Mouse (Mus musculus) lung, embryonic 16.5 days (tissue): ENCODE results near the gene Nos1ap. TPM values are rescaled to one million over a fixed set of nuclear protein-coding genes. Genes with fewer than 3 reads are reported as not detected.

ENCODE experiments used
- ATAC-seq: fragments of 200-750 bp; cut with Nextera tagmentation; 2 replicates; pipeline ENCODE4 v1.8.0; 2017; ENCODE audit warnings: low read depth, mild to moderate bottlenecking, moderate library complexity
- H3K27ac ChIP-seq: fragments of 300-500 bp; sonication (generic); 2 replicates; pipeline ENCODE4 v1.5.1; 2014; ENCODE audit warnings: mild to moderate bottlenecking, control low read depth, low read length
- H3K27me3 ChIP-seq: fragments of 300-500 bp; sonication (generic); 2 replicates; pipeline ENCODE4 v1.6.1; 2014; ENCODE audit warnings: low read depth, low read length, mixed read lengths; ENCODE audit not compliant: control insufficient read depth, insufficient read depth
- H3K36me3 ChIP-seq: fragments of 300-500 bp; sonication (generic); 2 replicates; pipeline ENCODE4 v1.6.1; 2014; ENCODE audit warnings: low read length; ENCODE audit not compliant: control insufficient read depth, insufficient read depth
- H3K4me1 ChIP-seq: fragments of 300-500 bp; sonication (generic); replicated peaks from 2 replicates; pipeline ENCODE4 v1.6.1; 2014; ENCODE audit warnings: low read length, mixed read lengths; ENCODE audit not compliant: control insufficient read depth, insufficient read depth
- H3K4me2 ChIP-seq: fragments of 300-500 bp; sonication (generic); 2 replicates; pipeline ENCODE4 v1.6.1; 2014; ENCODE audit warnings: low read depth, low read length, control low read depth
- H3K4me3 ChIP-seq: fragments of 300-500 bp; sonication (generic); 2 replicates; pipeline ENCODE4 v1.5.1; 2014; ENCODE audit warnings: mild to moderate bottlenecking, low read length, control low read depth
- H3K9ac ChIP-seq: fragments of 300-500 bp; sonication (generic); 2 replicates; pipeline ENCODE4 v1.6.1; 2014; ENCODE audit warnings: low read length, control low read depth
- H3K9me3 ChIP-seq: fragments of 300-500 bp; sonication (generic); 2 replicates; pipeline ENCODE4 v1.6.1; 2016; ENCODE audit warnings: low read length; ENCODE audit not compliant: control insufficient read depth
- WGBS: fragments of 180-500 bp; shearing (Covaris S2); extraction: QIAGEN DNeasy Blood & Tissue Kit; methylation state at CpG from one replicate; pipeline ENCODE4 v1.1.7; 2014; 5-methylcytosine and 5-hydroxymethylcytosine counted together
- polyA plus RNA-seq: library from polyadenylated mRNA; unstranded; fragments of >200 nt; fragmentation: Nextera tagmentation; extraction: Ambion mirVana; gene quantifications from 2 replicates; pipeline ENCODE4 v1.2.1, GENCODE M21; 2015

Gene Nos1ap
- polyA plus RNA-seq, 1 experiment from 2014 or later: 7.1 TPM

DNA sequence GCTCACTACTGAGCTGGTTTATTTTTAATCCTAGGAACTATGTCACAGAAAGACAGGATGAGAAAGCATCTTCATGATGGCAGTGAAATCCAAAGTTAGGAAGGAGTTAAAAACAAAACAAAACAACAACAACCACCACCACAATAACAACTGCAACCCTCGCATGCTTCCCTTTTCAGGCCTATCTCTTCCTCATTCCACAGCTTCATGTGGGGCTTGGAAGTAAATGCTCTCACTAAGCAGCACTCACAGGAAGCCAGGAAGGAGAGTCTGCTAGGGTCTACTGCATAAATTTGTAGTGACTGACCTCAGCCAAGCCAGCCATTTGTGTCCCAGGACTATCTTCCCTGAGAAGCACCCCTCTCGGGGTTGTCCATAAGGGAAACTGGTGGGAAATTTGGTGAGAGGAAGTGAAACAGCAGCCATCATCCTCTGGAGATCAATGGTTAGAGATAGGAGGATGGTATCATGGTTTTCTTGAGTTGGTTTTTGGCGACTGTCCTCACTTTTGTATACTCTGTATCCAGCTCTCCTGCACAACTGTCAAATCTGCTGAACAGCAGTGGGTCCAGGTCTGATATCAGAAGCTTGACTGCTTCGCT lies 218.4 kb downstream of the Nos1ap start:
- Histone ChIP-seq H3K9ac (no peak overlapping the region), H3K9me3 (no peaks in the 10 kb centered on the region), H3K36me3 (no peaks in the 10 kb centered on the region), H3K27ac (no peak overlapping the region), H3K4me1 (no peaks in the 10 kb centered on the region), H3K27me3 (no peaks in the 10 kb centered on the region), H3K4me2 (no peak overlapping the region), H3K4me3 (no peak overlapping the region)
- WGBS: 68% methylated on average over 4 of the region's 4 CpGs
- no peak for ATAC-seq

DNA sequence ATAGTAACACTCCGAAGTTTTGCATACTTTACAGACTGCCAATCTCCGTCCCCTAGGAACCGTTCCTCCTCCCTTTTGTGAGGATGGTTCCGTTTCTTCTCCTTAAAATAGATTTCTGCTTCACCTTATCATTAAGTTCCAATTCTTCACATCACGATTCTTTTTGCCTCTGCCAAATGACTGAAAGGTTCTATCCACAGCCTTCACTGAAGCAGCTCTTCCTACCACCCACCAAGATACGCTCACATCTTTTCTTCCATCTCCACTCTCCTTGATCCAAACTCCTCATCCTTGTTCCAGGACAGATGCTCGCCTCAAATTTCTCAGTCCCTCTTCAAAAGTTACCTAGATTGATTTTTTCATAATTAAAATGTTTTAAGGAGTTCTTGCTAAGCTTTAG lies 220.8 kb downstream of the Nos1ap start:
- no peaks in the 10 kb centered on the region for H3K27me3 ChIP-seq
- no peaks in the 10 kb centered on the region for H3K36me3 ChIP-seq
- no peak for ATAC-seq
- H3K4me1 ChIP-seq: no peaks in the 10 kb centered on the region
- H3K9ac ChIP-seq: no peak overlapping the region
- H3K9me3 ChIP-seq: no peaks in the 10 kb centered on the region
- no peak overlapping the region for H3K27ac ChIP-seq
- 71% methylated on average over 7 of the region's 7 CpGs for WGBS
- no peak overlapping the region for H3K4me3 ChIP-seq
- H3K4me2 ChIP-seq: no peak overlapping the region

DNA sequence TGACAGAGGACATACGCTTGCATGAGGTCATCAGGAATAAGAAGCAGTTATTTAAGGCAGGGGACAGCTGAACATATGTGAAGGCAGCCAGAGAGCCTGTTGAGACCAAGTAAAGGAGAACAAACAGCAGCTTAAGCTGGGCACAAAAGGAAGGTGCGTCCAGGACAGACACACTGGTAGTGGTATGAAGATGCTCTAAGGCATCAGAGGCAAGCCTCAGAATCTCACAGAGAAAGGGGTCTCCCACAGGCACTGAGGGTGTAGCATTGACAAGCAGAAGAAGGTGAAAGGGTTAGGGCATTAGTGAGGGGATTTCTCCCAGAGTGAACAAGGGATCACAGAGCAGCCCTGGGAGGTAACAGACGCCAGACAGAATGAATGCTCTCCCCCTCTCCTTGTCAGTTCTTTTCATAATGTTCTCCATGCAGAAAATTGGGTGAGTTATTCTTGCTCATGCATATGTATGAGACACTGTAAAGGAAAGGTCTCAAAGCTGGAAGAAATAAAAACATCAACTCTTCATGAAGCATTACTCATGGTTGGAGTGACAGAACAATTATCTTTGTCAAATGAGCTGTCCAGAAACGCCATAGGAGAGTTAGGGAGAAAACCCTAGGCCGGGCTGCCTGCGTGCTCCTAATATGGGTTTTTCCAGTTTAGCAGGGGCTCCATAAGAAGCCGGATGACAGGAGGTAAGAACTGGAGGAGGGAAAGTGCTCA lies 222.5 kb downstream of the Nos1ap start:
- WGBS: 71% methylated on average over 7 of the region's 7 CpGs

DNA sequence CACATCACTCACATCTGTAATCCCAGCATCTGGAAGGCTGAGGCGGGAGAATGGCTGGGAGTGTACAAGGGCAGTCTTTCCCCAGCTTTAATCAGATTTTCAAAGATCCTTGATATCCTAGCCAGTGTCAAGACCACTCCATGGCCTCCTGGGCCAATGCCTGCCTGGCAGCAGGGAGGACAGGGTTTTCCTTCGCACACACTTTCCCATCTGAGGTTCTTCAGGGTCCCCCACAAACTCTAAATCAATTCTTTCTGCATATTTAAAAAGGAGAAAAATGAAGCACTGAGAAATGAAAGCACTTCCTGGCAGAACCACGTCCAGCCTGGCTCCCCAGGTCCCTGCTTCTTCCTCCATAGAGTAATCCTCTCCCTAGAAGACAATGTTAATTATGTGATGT lies 225.9 kb downstream of the Nos1ap start:
- 79% methylated on average over 3 of the region's 3 CpGs for WGBS
- no peaks in the 10 kb centered on the region for H3K27me3 ChIP-seq

More for the DNA sequence above, 222.5 kb downstream of the Nos1ap start:
- no peak overlapping the region for H3K9ac ChIP-seq
- H3K27me3 ChIP-seq: no peaks in the 10 kb centered on the region
- H3K9me3 ChIP-seq: no peaks in the 10 kb centered on the region
- H3K27ac ChIP-seq: no peak overlapping the region
- H3K4me2 ChIP-seq: no peak overlapping the region
- no peaks in the 10 kb centered on the region for H3K36me3 ChIP-seq
- no peak overlapping the region for H3K4me3 ChIP-seq
- H3K4me1 ChIP-seq: no peaks in the 10 kb centered on the region
- ATAC-seq: no peak

DNA sequence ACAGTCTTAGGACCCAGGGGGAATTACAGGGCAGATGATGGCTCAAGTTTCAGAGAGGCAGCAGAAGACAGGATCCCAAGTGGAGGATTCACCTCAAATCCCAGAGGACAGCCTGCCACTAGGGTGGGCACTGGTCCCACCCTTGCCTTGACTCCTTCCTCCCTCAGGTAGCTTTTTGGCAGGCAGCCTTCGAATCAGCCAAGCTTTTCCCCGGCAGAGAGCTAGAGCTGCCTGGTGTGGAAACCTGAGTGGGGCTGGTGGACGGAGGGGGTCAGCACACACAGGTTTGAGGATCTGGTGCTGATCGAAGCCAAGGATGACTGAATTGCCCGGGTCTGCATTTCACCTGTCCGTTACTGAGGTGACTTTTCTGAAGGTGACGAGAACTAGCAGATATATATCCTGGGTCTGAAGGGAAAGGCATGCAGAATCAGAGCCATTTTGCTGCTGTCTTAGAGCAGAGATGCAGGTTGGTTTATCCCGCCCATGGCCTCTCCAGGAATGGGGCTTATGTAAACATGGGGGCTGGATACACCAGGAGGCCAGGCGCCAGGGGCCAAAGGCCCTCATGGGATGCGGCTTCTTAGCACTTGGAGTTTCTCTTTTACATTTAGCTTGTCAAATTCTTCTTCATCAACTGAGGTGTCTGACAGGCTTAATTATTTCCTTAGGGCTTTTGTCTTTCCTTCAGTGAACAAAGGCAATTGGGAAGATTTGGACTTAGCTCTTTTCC lies 229.3 kb downstream of the Nos1ap start:
- Histone ChIP-seq H3K4me2 (no peak overlapping the region), H3K4me3 (no peak overlapping the region), H3K9ac (no peak overlapping the region), H3K36me3 (no peaks in the 10 kb centered on the region), H3K4me1 (0 out of 2 replicates have a peak, but pooled peaks cover 2% of the 10 kb centered on the region), H3K27ac (no peak overlapping the region), H3K27me3 (no peaks in the 10 kb centered on the region), H3K9me3 (no peaks in the 10 kb centered on the region)
- ATAC-seq: no peak
- WGBS: 35% methylated on average over 10 of the region's 10 CpGs

More for the DNA sequence above, 225.9 kb downstream of the Nos1ap start:
- Histone ChIP-seq H3K27ac (no peak overlapping the region), H3K4me3 (no peak overlapping the region), H3K9me3 (no peaks in the 10 kb centered on the region), H3K36me3 (no peaks in the 10 kb centered on the region), H3K4me1 (0 out of 2 replicates have a peak, but pooled peaks cover 2% of the 10 kb centered on the region), H3K4me2 (no peak overlapping the region), H3K9ac (no peak overlapping the region)
- no peak for ATAC-seq

DNA sequence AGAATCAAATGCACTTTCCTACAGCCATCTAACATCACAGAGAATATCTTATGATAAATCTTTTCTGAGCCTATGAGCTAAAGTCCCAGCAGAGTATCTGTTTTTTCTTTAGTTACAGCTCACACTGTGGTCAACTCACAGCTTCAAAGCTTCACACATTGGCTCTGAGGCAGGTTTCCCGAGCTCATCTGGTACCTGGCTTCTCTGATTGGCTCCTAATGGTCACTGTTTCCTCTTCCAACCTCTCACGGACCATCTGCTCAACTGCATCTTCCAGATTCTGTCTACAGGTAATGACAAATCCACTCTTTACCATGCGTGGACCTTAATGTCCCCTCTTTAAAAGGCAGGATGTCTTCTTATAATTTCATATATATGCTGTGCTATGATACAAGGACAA lies 236.3 kb downstream of the Nos1ap start:
- 59% methylated on average over 3 of the region's 3 CpGs for WGBS
- H3K4me3 ChIP-seq: no peak overlapping the region
- H3K4me1 ChIP-seq: no peaks in the 10 kb centered on the region
- no peak overlapping the region for H3K27ac ChIP-seq
- H3K4me2 ChIP-seq: no peak overlapping the region
- no peaks in the 10 kb centered on the region for H3K27me3 ChIP-seq
- H3K36me3 ChIP-seq: no peaks in the 10 kb centered on the region
- H3K9me3 ChIP-seq: no peaks in the 10 kb centered on the region
- no peak overlapping the region for H3K9ac ChIP-seq
- ATAC-seq: no peak

DNA sequence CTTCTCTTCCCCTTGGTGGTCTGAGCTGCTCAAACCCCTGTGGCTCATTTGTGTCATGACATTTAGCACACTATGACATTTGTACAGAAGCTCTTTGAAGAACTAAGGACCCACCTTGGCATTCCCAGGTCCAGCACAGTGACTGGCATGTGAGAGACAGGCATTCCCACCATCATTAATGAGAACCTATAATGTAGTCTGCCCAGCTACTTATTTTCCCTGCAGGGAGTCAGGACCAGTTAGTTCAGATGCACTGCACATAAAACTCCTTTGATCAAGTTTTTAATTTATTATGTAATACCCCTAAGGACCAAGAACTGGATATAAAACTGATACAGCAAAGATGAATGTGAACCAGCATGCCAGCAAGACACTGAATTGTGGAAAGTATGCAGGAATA lies 238.6 kb downstream of the Nos1ap start:
- no peaks in the 10 kb centered on the region for H3K27me3 ChIP-seq
- no peak overlapping the region for H3K9ac ChIP-seq
- no peaks in the 10 kb centered on the region for H3K36me3 ChIP-seq
- H3K9me3 ChIP-seq: no peaks in the 10 kb centered on the region
- H3K4me2 ChIP-seq: no peak overlapping the region
- no peak for ATAC-seq
- no peak overlapping the region for H3K27ac ChIP-seq
- H3K4me1 ChIP-seq: no peaks in the 10 kb centered on the region
- H3K4me3 ChIP-seq: no peak overlapping the region

DNA sequence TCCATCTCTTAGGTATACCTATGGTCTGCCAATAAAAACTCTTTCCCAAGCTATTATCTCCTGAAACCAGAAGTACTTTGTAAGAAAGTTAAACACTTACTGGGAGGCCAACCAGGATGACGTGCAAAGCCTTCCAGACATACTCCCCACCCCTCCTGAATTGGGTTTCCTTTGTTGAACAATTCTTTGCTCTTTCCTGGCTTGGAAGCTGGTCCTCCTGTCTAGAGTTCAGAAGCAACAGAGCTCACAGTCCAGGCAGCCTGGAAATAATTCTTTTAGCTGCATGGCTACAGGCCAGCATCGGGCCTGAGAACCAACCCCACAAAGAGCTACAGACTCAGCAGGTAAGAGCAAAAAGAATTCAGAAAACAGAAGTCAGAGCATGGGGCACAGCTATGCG lies 243.4 kb downstream of the Nos1ap start:
- Histone ChIP-seq H3K4me1 (no peaks in the 10 kb centered on the region), H3K4me3 (no peak overlapping the region), H3K27ac (peak overlapping the region; percentile 13; the same call in 1 of the 2 replicates), H3K27me3 (no peaks in the 10 kb centered on the region), H3K9me3 (no peaks in the 10 kb centered on the region), H3K4me2 (no peak overlapping the region), H3K9ac (no peak overlapping the region), H3K36me3 (no peaks in the 10 kb centered on the region)
- 58% methylated on average over 3 of the region's 3 CpGs for WGBS
- ATAC-seq: peak; percentile 66

DNA sequence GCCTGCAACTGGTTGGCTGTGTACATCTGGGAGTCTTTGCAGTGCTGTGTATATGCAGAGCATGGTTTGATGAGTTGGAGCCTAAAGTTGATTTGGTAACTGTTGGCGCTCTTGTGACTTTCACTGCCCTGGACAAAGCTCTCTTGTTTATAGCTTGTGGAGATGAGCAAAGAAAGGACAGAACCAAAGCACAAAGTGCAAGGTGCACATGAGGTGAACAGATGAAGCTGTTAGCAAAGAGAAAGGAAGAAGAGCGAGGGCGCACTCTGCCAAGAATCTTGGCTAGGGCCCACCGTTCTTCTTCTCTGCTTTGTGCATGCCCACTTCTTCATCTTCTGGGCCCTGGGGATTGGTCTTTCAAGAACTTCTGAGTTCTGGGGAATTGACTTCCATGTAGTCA lies 245.8 kb downstream of the Nos1ap start:
- Histone ChIP-seq H3K36me3 (no peaks in the 10 kb centered on the region), H3K4me1 (no peaks in the 10 kb centered on the region), H3K4me2 (no peak overlapping the region), H3K4me3 (no peak overlapping the region), H3K9me3 (no peaks in the 10 kb centered on the region), H3K9ac (no peak overlapping the region), H3K27ac (no peak overlapping the region), H3K27me3 (no peaks in the 10 kb centered on the region)
- WGBS: 93% methylated on average over 4 of the region's 4 CpGs
- ATAC-seq: no peak
